Mouse (Mus musculus): ENCODE measurements around the gene Gclm. TPM values are rescaled to one million over a fixed set of nuclear protein-coding genes. Genes with fewer than 3 reads are reported as not detected.

Gene Gclm
- total and polyA plus RNA-seq, 3 experiments: 115 to 491 (median 394) TPM

DNA sequence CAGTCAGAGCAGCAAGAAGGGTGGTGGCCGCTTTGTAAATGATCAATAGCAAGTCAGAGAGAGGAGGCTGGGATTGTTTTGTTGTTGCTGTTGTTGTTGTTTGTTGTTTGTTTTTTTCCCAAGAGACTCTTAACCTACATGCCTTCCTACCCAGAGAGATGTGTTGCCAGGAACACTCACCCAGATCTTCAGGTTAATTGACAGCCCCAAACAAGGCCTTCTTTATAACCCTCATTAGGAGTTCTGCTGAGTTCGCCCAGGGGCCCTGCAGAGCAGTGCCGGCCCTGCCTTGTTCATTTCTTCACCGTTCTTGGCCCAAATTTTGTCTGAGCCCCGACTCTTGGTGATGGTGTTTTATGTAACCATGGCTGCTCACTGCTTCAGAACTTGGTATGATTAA is 44.9 kb upstream of the Gclm start:
- no peak for ATAC-seq (ENCODE audit: extremely low read depth, insufficient number of reproducible peaks, low FRiP score, poor library complexity, severe bottlenecking)
- no peak overlapping the region for H3K4me3 ChIP-seq (ENCODE audit: low read depth, low read length)
- DNase-seq (ENCODE audit: low spot score): no peak
- H3K36me3 ChIP-seq (replicated peaks): no peaks in the 10 kb centered on the region
- TF ChIP-seq TAL1 (conservative IDR thresholded peaks at IDR 0.05; ENCODE audit: low read depth, low read length) (no peak), CTCF (IDR thresholded peaks at IDR 0.05; ENCODE audit: low read depth, low read length) (no peak), GATA2 (IDR thresholded peaks at IDR 0.05; ENCODE audit: borderline replicate concordance, low read depth, low read length) (no peak), POLR2AphosphoS5 (IDR thresholded peaks at IDR 0.05; ENCODE audit: insufficient replicate concordance, low read depth, low read length) (no peak), GATA1 (IDR thresholded peaks at IDR 0.05; ENCODE audit: borderline replicate concordance, low read length) (no peak)
- H3K27me3 ChIP-seq (ENCODE audit: insufficient read depth, low read length): peaks cover 17% of the 10 kb centered on the region
- no peaks in the 10 kb centered on the region for H3K9me3 ChIP-seq (replicated peaks)
- H3K4me1 ChIP-seq (ENCODE audit: insufficient read depth, low read depth, low read length): 0 out of 2 replicates have a peak, but pooled peaks cover 3% of the 10 kb centered on the region

DNA sequence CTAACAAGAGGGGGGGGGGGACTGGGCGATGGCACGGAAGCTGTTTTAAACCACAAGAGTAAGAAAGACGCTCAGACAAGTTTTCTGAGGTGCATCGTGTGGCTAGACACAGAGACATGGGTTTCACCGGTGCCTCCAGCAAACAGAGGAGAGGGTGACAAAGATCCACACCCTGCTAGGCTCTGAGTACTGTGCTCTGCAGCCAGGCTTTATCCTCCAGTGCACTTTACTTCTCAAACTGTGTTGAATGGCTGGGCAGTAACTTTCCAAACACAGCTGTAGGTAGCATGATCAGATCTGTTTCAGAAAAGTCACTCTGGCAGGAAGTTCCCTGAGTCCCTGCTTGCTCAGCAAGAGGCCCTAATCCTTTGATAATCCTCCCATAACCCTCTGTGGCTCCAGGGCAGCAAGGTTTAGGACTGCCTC is 43.0 kb upstream of the Gclm start:
- TF ChIP-seq CTCF (IDR thresholded peaks at IDR 0.05; ENCODE audit: low read depth, low read length): no peak
- no peak for TF ChIP-seq GATA1 (IDR thresholded peaks at IDR 0.05; ENCODE audit: borderline replicate concordance, low read length)
- no peak for TF ChIP-seq POLR2AphosphoS5 (IDR thresholded peaks at IDR 0.05; ENCODE audit: insufficient replicate concordance, low read depth, low read length)
- no peak for TF ChIP-seq TAL1 (conservative IDR thresholded peaks at IDR 0.05; ENCODE audit: low read depth, low read length)
- no peak for TF ChIP-seq GATA2 (IDR thresholded peaks at IDR 0.05; ENCODE audit: borderline replicate concordance, low read depth, low read length)
- ATAC-seq (ENCODE audit: extremely low read depth, insufficient number of reproducible peaks, low FRiP score, poor library complexity, severe bottlenecking) (no peak), DNase-seq (ENCODE audit: low spot score) (no peak)
- Histone ChIP-seq H3K4me1 (ENCODE audit: insufficient read depth, low read depth, low read length) (0 out of 2 replicates have a peak, but pooled peaks cover 3% of the 10 kb centered on the region), H3K27me3 (ENCODE audit: insufficient read depth, low read length) (peaks cover 30% of the 10 kb centered on the region), H3K36me3 (replicated peaks) (no peaks in the 10 kb centered on the region), H3K4me3 (ENCODE audit: low read depth, low read length) (no peak overlapping the region), H3K9me3 (replicated peaks) (no peaks in the 10 kb centered on the region)

DNA sequence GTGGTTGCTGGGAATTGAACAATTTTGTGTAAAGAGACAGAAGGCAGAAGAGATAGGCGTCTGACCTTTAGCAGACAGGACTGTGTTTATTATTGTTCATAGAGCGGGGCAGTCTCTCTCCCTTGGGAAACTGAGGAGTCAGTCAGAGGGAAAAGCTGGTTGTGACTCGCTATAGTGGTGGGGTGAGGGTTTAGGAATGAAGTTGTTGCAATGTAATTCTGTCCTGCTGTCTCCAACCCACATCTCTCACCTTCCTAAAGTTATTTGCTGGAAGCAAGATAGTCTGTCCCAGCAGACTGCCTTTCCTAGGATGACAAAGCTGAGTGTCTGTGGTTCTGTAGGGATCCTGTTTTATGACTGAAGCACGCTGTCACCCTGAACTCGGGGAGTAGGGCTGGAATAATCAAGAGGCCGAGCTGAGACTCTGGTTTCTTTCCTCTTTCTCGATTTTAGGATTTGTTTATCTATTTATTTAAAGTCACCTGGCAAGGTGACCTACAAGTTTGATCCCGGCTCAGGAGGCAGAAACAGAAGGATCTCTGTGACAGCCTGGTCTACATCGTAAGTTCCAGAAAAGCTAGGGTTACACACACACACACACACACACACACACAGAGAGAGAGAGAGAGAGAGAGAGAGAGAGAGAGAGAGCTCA is 41.6 kb upstream of the Gclm start:
- no peak for TF ChIP-seq GATA2 (IDR thresholded peaks at IDR 0.05; ENCODE audit: borderline replicate concordance, low read depth, low read length)
- no peak for TF ChIP-seq TAL1 (conservative IDR thresholded peaks at IDR 0.05; ENCODE audit: low read depth, low read length)
- Histone ChIP-seq H3K27me3 (ENCODE audit: insufficient read depth, low read length) (peaks cover 30% of the 10 kb centered on the region), H3K36me3 (replicated peaks) (no peaks in the 10 kb centered on the region), H3K4me3 (ENCODE audit: low read depth, low read length) (no peak overlapping the region), H3K4me1 (ENCODE audit: insufficient read depth, low read depth, low read length) (peaks cover 7% of the 10 kb centered on the region), H3K9me3 (replicated peaks) (no peaks in the 10 kb centered on the region)
- no peak for DNase-seq (ENCODE audit: low spot score)
- no peak for ATAC-seq (ENCODE audit: extremely low read depth, insufficient number of reproducible peaks, low FRiP score, poor library complexity, severe bottlenecking)

DNA sequence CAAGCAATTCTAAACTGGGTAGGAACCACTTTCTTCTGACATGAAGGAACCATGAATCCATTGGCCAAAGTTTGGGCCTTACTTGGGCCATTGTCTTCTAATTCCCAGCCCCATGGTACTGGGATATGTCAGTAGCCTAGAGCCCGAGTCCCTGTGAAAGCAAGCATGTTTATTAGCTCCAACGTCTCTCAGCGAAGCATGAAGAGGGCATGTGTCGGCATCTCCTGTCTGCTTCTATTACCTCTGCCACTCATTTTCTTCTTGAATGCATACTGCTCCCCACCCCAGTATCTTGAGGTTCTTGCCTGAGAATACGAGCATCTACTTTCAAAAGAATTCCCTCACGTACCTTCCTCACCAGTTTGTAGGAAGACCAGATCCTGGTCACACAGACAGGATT is 39.6 kb upstream of the Gclm start:
- no peak for DNase-seq (ENCODE audit: low spot score)
- Histone ChIP-seq H3K4me1 (ENCODE audit: insufficient read depth, low read depth, low read length) (peaks cover 11% of the 10 kb centered on the region), H3K9me3 (replicated peaks) (no peaks in the 10 kb centered on the region), H3K27me3 (ENCODE audit: insufficient read depth, low read length) (peaks cover 32% of the 10 kb centered on the region), H3K4me3 (ENCODE audit: low read depth, low read length) (no peak overlapping the region), H3K36me3 (replicated peaks) (no peaks in the 10 kb centered on the region)
- TF ChIP-seq CTCF (IDR thresholded peaks at IDR 0.05; ENCODE audit: low read depth, low read length) (no peak), TAL1 (conservative IDR thresholded peaks at IDR 0.05; ENCODE audit: low read depth, low read length) (no peak), GATA1 (IDR thresholded peaks at IDR 0.05; ENCODE audit: borderline replicate concordance, low read length) (no peak), POLR2AphosphoS5 (IDR thresholded peaks at IDR 0.05; ENCODE audit: insufficient replicate concordance, low read depth, low read length) (no peak), GATA2 (IDR thresholded peaks at IDR 0.05; ENCODE audit: borderline replicate concordance, low read depth, low read length) (no peak)
- ATAC-seq (ENCODE audit: extremely low read depth, insufficient number of reproducible peaks, low FRiP score, poor library complexity, severe bottlenecking): no peak

DNA sequence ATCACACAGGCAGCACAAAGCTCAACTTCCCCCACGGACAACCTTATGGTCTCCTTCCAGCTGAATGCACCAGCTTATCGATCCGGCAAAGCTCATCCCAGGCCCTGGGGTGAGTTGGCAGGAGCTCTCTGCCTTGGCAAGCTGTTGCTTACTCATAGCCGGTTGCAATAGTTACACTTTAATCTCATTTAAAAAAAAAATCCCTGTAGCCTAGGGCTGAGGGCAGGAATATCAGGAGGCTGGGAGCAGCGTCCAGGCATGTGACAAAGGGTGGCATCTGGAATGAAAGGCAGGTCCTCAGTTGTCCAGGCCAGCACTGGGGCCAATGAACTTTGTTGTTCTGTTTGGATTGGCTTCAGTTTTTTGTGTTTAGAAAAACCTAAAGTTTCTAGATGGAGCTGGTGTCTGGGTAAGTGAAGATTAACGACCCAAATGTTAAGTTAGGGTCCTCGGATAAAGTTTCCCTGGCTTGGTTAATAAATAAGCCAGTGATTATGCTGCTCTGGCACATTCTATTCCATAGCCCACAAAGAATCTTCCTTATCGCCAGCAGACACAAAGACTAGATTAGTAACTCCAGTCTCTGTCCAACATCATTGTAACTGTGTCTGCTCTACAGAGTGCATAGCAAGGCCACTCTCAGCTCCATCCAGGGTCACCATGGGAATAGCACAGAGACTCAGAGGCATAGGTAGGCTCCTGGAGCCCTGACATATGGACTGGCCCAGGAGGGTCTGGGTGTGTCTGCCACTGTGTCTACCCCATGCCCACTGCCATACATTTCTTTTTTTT is 38.9 kb upstream of the Gclm start:
- ATAC-seq (ENCODE audit: extremely low read depth, insufficient number of reproducible peaks, low FRiP score, poor library complexity, severe bottlenecking) (no peak), DNase-seq (ENCODE audit: low spot score) (no peak)
- Histone ChIP-seq H3K27me3 (ENCODE audit: insufficient read depth, low read length) (peaks cover 35% of the 10 kb centered on the region), H3K36me3 (replicated peaks) (no peaks in the 10 kb centered on the region), H3K4me1 (ENCODE audit: insufficient read depth, low read depth, low read length) (peaks cover 13% of the 10 kb centered on the region), H3K4me3 (ENCODE audit: low read depth, low read length) (no peak overlapping the region), H3K9me3 (replicated peaks) (no peaks in the 10 kb centered on the region)
- TF ChIP-seq GATA1 (IDR thresholded peaks at IDR 0.05; ENCODE audit: borderline replicate concordance, low read length) (no peak), GATA2 (IDR thresholded peaks at IDR 0.05; ENCODE audit: borderline replicate concordance, low read depth, low read length) (no peak), CTCF (IDR thresholded peaks at IDR 0.05; ENCODE audit: low read depth, low read length) (no peak), POLR2AphosphoS5 (IDR thresholded peaks at IDR 0.05; ENCODE audit: insufficient replicate concordance, low read depth, low read length) (no peak), TAL1 (conservative IDR thresholded peaks at IDR 0.05; ENCODE audit: low read depth, low read length) (no peak)

DNA sequence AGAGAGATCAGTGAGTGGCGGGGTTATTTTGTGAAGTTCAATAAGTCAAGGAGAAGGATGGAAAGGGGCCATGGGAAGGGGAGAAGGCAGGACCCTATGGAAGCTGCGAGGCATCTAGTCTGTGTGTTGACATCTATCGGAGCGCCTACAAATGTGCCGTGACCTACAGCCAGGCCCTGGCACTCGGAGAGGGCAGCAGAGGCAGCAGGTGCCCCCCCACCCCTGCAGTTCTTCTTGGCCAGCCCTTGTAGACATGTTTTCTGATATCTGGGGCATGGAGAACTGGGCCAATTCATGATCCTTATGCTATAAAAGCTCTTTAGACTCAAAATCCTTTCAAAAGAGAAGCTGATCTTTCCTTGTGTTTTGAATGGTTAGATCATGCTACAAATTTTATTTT is 37.6 kb upstream of the Gclm start:
- peaks cover 11% of the 10 kb centered on the region for H3K4me1 ChIP-seq (ENCODE audit: insufficient read depth, low read depth, low read length)
- ATAC-seq (ENCODE audit: extremely low read depth, insufficient number of reproducible peaks, low FRiP score, poor library complexity, severe bottlenecking): no peak
- peaks cover 32% of the 10 kb centered on the region for H3K27me3 ChIP-seq (ENCODE audit: insufficient read depth, low read length)
- H3K9me3 ChIP-seq (replicated peaks): no peaks in the 10 kb centered on the region
- H3K4me3 ChIP-seq (ENCODE audit: low read depth, low read length): no peak overlapping the region
- H3K36me3 ChIP-seq (replicated peaks): no peaks in the 10 kb centered on the region
- DNase-seq (ENCODE audit: low spot score): no peak
- no peak for TF ChIP-seq POLR2AphosphoS5 (IDR thresholded peaks at IDR 0.05; ENCODE audit: insufficient replicate concordance, low read depth, low read length)
- no peak for TF ChIP-seq CTCF (IDR thresholded peaks at IDR 0.05; ENCODE audit: low read depth, low read length)
- no peak for TF ChIP-seq GATA2 (IDR thresholded peaks at IDR 0.05; ENCODE audit: borderline replicate concordance, low read depth, low read length)
- TF ChIP-seq TAL1 (conservative IDR thresholded peaks at IDR 0.05; ENCODE audit: low read depth, low read length): no peak
- TF ChIP-seq GATA1 (IDR thresholded peaks at IDR 0.05; ENCODE audit: borderline replicate concordance, low read length): no peak

Data from G1E (cell line).